Mouse (Mus musculus): ENCODE data around the gene Copz1.
A peak's percentile ranks its signal among the peaks of the same experiment; 100 is the strongest.

DNA sequence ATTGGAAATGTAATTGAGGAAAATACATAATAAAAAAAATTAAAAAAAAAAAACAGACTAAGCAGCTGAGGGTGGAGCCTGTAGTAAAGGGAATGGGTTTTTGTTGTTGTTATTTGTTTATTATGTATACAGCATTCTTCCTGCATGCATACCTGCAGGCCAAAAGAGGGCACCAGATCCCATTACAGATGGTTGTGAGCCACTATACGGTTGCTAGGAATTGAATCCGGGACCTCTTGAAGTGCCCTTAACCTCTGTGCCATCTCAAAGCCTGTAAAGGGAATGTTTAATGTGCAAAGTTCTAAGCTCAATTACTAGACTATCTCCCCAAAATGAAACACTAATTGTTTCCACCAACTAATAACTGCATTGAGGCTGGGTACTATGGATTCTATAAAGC lies 48.4 kb upstream of the Copz1 start:
- TF ChIP-seq CTCF (IDR thresholded peaks at IDR 0.05) (peak; percentile 14; the same call in 1 of the 2 replicates), EP300 (IDR thresholded peaks at IDR 0.05) (no peak)

Measured in lung, postnatal 0 days (tissue).